Comparison of ENCODE assay signal across 21 mouse cellular contexts in genomic region chr14:118124771-118125170, GRCm38 (mm10).
"Had no signal": no experiment of that assay in that cellular context is flagged by ENCODE, and none has a peak within 500 bp of the region (broad histone marks: within the 10 kb centered on the region; RNA-seq: fewer than 3 reads in every experiment).

No protein-coding gene starts in this region.

- H3K27me3 ChIP-seq: forebrain, embryonic 15.5 days; heart, embryonic 12.5 days; hindbrain, embryonic 13.5 days; hindbrain, embryonic 15.5 days; limb, embryonic 13.5 days; limb, embryonic 15.5 days had no signal

- H3K4me1 ChIP-seq: forebrain, embryonic 15.5 days; heart, embryonic 12.5 days; hindbrain, embryonic 13.5 days; hindbrain, embryonic 15.5 days; limb, embryonic 13.5 days; limb, embryonic 15.5 days had no signal

- ATAC-seq: forebrain, embryonic 15.5 days; forebrain, postnatal 0 days; hindbrain, postnatal 0 days; intestine, embryonic 16.5 days had no signal

- H3K4me3 ChIP-seq: forebrain, embryonic 15.5 days; heart, embryonic 12.5 days; hindbrain, embryonic 13.5 days; hindbrain, embryonic 15.5 days; limb, embryonic 13.5 days; limb, embryonic 15.5 days had no signal

- H3K9me3 ChIP-seq: forebrain, embryonic 15.5 days; heart, embryonic 12.5 days; hindbrain, embryonic 13.5 days; hindbrain, embryonic 15.5 days; limb, embryonic 13.5 days; limb, embryonic 15.5 days had no signal

- DNase-seq: forebrain, postnatal 0 days; gastrocnemius, postnatal 14 days; gastrocnemius, postnatal 36 days; heart, adult 18-20 months; heart, postnatal 10 days; heart, postnatal 36 days; layer of hippocampus, adult 9-11 months; layer of hippocampus, postnatal 36 days; left cerebral cortex, postnatal 4 days; lung, adult 18-20 months had no signal

- H3K27ac ChIP-seq: forebrain, embryonic 15.5 days; hindbrain, embryonic 13.5 days; hindbrain, embryonic 15.5 days; hindbrain, postnatal 0 days; kidney, postnatal 0 days; limb, embryonic 13.5 days; limb, embryonic 15.5 days; liver, embryonic 14.5 days had no signal

- H3K9ac ChIP-seq: forebrain, embryonic 15.5 days; forebrain, postnatal 0 days; heart, embryonic 12.5 days; hindbrain, embryonic 13.5 days; hindbrain, embryonic 15.5 days; limb, embryonic 13.5 days; limb, embryonic 15.5 days; liver, embryonic 14.5 days had no signal

- H3K4me2 ChIP-seq: forebrain, embryonic 15.5 days; heart, embryonic 12.5 days; hindbrain, embryonic 13.5 days; hindbrain, embryonic 15.5 days; limb, embryonic 13.5 days; limb, embryonic 15.5 days; liver, embryonic 11.5 days had no signal
